Mouse (Mus musculus) ES-Bruce4 (cell line): ENCODE measurements around the gene A930017K11Rik.

Experiments
- CTCF ChIP-seq: IDR thresholded peaks from one replicate; pipeline ENCODE4 v1.8.1; 2011; ENCODE audit warnings: low read depth, low read length
- POLR2A ChIP-seq: IDR thresholded peaks from one replicate; pipeline ENCODE4 v1.8.1; 2011; ENCODE audit warnings: low read length; ENCODE audit not compliant: insufficient read depth

DNA sequence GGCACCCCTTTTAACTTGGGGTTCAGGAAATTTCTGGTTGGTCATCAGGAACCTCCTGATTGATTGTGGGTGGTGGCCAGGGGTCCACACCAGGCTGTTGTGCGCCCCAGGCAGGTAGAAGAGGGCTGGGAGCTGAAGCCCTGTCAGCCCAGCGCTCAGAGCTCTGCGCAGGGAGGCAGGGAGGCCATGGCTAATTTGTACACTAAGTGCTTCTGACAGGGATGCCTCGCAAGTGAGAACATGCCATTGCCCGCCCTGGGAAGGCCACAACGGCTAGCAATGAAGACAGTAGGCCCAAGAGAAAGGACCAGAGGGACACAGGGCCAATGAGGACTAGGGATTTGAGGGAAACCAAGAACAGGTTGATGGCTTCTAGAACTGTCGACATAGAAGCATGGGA lies 4.3 kb upstream of the A930017K11Rik start:
- TF ChIP-seq CTCF (no peak), POLR2A (no peak)
